Mouse (Mus musculus) cerebellum, postnatal 10 days (tissue): Measurements from ENCODE around the gene Epha6.
A peak's percentile ranks its signal among the peaks of the same experiment; 100 is the strongest.
"Not testable (repeated sequence)": the region's sequence is repeated elsewhere in the genome, so short reads cannot be mapped to it uniquely, and the experiment has no call there.

Source experiments
- DNase-seq, 2 experiments: peaks; one replicate each; pipeline ENCODE4 v3.0.0; 2021; ENCODE audit warnings: mixed read lengths in 2 of 2

Epha6 gene

DNA sequence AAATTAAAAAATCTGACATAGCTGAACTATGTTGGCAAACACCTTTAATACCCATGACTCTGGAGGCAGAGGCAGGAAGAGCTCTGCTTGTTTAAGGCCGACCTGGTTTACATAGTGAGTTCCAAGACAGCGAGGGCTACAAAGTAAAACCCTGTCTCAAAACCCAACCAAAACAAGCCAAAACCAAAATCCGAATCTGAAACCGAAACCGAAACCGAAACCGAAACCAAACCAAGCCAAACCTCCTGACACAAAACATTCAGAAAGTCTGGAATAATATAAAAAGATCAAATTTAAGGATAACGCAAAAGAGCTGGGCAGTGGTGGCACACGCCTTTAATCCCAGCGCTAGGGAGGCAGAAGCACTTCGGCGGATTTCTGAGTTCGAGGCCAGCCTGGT is 725.3 kb downstream of the Epha6 start:
- DNase-seq, result no peak

DNA sequence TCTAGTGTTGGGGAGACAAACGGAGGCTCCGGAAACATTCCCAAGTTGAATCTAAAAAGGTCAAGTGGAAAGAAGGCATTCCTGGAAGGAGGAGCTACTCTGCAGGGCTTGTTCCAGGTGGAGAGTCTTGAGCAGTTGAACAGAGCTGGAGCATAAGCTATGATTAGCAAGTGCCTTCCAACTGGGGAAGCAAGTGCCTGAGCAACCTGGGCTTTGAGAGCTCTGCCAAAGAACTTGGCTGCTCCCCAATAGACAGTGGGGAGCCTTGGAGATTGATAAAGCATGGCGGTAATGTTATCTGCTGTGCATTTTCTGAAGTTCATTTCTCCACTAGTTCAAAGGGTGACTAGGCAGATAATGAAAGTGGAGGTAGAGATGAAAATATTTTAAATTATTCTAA is 733.5 kb downstream of the Epha6 start:
- DNase-seq, result peak; percentile 90 to 92

DNA sequence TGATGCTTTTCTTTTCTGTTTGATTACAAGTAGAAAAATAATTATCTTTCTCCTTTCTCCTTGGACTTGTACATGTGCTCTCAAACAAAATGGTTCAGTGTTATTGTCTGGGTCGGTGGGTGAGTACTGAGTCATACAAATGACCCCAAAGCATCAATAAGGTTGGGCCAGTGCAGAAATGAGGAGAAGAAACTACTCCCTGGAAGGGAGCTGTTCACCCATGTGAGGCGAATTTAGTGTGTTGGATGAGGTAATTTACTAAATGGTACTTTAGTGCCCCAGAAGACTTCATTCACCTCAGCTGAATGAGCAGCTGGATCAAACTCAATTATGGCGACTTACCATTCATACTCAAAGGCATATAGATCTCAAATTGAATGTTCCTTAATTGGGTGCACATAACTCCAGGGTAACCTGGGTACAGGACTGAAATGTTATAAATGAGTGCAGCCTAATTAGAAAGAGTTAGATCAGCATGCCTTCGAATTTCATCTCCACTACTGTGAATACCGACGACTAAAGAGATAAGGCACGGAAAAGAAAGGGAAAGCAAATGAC is 751.1 kb downstream of the Epha6 start:
- no peak for DNase-seq

DNA sequence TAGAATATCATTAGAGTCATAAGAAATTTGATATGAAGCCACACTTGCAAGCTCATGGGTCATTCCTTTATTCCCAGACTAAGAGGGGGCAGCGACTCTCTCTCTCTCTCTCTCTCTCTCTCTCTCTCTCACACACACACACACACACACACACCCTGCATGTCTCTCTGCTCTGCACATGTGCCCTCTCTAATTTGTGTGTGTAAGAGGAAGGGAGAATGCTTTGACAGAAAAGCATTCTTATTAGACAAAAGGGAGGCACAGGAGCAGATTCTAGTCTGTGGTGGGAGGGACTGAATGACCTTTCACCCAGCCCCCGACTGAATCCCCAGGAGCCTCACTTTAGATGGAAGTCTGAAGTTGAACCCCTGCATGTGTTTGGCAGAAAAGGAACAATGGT is 752.6 kb downstream of the Epha6 start:
- DNase-seq, result no peak

DNA sequence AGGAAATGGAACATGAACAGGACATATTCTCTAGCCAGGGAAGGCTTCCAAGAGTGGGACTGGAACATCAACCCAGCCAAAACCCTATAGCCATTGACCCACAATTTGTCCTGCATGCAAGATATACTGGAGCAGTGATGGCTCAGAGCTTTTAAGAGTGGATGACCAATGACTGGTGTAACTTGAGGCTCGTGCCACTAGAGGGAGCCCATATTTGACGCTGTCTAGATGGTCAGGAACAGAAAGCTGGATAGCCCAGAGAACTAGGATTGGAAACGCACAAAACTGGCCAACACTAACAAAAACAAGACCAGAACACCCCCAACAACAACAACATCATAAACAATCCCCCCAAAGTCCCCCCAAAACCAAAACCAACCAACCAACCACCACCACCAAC is 758.8 kb downstream of the Epha6 start:
- DNase-seq, result peak; percentile 73 to 80

DNA sequence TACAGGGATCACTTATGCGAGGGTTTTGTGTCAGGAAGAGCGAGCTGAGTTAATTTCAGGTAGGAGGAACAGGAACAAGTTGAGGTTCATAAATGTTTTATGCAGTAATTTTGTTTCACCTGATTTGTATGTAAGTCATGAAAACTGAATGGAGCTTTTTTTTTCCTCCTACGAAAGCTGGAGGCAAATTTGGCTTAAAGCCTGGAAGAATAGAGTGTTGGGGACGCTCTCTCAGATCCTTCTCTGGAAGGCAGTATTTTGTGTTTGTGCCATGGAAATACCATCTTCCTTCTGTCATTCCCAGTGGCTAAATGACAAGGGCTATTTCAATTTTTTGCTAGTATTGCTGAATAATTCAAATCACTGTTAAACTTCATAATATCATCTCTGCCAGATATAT is 768.6 kb downstream of the Epha6 start:
- DNase-seq, result peak in 1 of 2 experiments; percentile 8

DNA sequence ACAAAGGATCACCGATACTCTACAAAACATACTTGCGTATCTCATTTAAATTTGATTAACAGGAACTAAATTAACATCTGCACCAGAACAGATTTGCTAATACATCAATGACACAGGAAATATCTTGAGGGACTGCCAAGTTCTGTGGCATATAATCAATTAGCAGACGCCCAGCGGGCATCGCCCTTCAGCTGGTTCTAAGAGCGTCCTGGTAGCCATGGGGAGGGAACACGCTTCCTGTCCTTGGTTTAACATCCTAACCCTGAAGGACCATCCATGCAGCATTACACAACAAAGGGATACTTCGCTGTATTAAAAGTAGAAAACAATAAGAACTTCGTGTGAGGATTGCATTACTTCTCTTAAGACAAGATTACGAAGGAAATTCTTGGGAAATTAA is 769.0 kb downstream of the Epha6 start:
- no peak for DNase-seq

DNA sequence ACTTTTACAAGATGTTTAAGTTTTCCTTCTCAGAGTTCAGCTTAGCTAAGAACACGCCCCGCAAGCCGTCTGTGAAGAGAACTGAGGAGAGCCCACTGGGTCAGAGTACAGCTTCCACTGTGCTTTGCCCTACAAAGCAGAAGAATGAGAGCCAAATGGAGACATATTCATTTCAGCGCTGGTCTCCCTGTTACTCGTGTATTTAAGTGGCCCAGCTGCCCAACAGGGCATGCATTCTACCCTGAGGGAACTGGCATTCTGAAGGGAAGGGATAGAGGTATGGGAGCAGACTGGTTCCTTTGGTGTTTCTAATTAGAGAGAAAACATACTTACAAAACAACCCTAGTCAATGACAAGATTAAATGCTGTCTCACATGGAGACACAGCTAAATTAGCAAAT is 772.9 kb downstream of the Epha6 start:
- DNase-seq, result peak; percentile 7 to 15

DNA sequence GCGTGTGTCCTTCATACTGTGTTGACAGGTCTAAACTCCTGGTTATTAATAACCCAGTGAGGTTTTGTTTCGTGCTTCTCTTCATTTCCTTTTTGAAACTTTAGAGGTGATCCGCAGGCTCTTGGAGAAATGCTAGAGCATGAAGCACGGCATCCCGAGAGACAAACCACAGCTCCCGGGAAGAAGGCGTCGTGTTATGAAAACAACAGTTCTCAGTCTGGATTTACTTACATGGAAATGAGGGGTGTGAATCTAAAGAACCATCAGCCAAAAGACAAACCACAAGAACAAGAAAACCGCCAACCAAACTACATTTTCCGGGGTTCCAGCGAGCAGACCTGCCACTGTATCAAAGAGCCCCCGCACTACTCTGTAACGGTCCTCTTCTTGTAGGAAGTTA is 775.7 kb downstream of the Epha6 start:
- DNase-seq, result no peak

DNA sequence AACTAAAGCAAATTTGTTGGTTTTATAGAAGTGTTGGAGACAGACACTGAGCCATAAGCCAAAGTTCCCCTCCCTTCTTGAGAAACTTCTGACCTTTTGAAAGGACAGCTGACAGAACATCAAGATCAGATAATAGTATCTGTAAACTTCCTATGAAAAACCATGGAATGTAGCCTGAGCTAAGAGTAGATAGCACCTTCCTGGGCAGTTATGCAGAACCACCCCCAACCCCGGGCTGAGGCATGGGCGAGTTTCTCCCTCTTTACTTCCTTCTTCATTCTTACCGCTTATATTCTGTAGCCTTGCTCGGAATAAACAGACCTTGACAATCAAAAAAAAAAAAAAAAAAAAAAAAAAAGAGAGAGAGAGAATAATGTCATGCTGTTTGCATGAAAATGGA is 805.5 kb downstream of the Epha6 start:
- not testable (repeated sequence) for DNase-seq

DNA sequence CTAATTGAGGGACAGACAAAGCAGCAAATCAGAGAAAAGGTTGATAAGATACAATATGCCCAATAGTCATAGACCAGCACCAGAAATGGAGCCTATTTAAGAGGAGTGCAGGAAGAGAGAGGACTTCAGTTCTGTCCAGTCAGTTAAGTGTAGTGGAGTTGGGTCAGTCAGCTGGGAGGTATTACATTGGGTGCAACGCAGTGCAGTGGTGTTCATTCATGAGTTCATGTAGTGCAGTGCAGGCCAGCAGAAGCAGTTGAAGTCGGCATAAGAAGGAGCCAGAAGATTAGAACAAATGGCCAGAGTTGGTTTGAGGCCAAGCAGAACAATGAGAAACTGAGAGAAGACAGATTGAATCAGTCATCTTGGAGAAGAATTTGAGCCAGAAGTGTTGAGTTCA is 833.0 kb downstream of the Epha6 start:
- no peak for DNase-seq

DNA sequence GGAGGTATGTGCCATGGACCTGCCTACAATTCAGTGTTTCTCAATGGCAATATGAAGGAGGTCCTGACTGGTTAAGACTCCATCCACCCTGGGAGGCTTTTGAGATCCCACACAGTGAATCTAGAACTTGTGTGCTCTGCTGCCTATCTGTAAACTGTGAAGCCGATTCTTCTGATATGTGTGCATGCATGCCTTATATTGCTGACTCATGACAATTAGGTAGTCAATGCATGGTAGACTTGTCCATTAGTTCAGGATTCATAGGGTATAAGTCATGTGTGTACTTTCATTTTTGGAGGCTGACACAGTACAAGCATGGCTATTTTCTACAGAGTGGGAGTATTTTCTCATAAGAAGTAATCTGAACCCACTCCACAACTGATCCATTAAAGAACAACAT is 834.9 kb downstream of the Epha6 start:
- no peak for DNase-seq

DNA sequence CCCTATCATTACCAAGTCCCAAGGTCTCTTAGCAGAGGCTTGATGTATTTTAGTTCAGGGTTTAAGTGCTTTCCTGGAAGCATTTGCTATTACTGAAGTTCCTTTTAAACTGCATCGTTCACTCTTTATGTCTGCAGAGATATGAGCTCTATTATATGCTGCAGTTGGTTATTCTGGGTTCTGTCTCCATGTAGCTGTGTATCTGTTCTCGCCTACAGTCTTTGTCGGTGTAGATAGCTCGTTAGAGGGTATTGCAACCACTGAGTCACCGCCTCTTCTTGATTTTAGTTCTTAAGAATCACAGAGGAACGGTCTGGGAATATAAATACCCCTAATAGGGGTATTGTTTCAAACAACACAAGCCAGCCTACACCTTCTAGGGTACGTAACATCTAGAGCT is 835.4 kb downstream of the Epha6 start:
- no peak for DNase-seq

DNA sequence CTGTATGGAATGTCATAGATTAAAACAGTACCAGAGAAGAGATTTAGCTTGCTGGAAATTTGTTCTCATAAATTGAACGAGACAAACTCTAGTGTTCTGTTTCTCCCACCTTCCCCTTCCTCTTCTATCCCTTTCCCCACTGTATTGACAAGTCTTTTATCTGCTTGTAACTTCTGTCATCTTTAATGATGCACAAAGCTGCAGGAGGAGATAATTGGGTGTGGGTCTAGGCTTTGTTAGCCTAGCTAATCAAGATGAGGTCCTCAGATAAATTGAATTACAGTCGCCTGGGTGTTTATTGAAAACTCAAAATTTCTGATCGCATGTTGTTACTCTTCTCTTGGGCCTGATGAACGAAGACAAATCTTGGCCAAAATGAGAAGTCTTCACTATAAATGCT is 844.5 kb downstream of the Epha6 start:
- no peak for DNase-seq

DNA sequence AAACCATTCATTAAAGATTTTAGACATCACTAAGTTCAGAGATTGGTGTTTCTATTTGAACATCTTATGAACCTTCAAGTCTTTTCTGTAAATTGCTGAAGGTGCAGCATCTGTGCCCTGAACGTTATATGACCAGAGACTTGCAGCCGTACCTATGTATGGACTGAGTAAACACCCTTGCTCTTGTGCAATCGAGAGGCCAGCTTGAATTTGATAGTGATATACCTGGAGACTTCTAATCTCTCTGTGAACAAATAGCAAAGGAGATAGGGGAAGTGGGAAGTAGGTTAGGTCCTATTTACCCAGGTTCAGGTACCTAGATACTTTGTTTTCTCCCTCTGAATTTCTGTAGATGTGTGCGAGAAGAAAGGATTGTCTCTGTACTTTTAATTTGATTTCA is 854.4 kb downstream of the Epha6 start:
- no peak for DNase-seq

DNA sequence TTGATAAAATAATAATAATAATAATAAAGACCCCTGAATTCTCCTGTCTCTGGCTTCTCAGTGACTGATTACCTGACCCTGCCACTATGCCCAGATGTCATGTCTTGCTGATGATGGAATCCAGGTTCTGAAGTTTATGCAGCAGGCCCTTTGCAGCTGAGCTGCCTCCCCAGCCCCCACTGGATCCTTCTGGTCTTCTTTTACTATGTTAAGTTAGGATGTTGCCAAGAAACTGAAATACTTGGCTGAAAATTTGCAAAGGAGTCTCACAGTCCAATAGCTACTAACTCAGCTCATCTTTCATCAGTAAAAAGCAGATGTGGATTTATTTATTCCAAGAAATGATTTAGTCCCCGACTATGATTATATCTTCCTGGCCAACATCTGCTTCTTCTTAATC is 861.7 kb downstream of the Epha6 start:
- DNase-seq, result no peak

DNA sequence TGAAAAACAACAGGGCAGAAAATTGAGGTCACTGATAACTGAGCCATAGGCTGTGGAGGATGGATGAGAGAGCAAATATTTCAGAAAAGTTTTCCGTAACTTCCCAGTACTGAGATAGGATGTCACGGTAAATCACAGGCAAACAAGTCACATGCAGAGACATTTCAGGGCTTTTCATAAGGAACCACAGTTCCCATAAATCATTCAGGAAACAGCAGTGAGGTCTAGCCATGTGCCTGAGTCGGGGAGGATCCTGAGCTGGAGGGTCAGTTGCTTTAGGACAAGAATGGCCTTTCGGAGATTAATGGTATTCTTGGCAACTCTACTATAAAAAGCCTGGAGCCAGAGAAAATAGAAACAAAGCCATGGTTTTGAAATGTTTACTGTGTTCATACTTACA is 889.8 kb downstream of the Epha6 start:
- no peak for DNase-seq

DNA sequence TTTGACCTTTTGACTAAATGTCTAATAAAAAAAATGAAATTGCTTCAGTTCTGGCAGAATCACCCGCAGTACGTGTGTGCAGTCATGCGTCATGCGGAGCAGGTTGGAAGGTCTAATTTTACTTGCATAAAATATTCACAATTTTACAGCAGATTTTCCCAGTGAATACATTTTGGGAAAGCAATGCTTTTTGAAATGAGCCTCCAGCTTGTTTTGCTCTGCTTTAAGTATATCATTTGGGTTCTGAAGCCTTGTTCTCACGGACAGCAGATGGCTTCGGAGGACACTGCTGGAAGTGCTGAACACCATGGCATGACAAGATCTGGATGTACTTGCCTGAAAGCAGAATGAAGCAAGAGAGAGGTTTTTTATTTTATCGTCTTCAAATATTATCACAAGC is 912.1 kb downstream of the Epha6 start:
- peak; percentile 28 to 32 for DNase-seq

DNA sequence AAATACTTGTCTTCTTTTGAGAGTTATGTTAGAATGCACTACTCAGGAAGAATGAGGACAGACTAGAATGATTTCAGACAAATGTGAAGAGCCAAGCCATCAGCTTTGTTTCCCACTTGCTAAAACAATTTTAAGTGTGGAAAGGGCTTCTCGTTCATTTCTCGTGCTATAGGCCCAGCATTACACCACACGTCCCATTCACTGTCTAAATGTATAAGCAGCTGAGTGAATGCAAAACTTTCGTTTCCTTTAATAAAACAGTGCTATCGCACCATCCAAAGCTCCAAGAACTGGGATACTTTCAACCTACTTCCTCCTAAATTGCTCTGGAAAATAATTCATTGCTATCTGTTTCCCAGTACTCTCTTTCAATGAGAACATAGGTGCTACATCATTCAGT is 916.2 kb downstream of the Epha6 start:
- no peak for DNase-seq

DNA sequence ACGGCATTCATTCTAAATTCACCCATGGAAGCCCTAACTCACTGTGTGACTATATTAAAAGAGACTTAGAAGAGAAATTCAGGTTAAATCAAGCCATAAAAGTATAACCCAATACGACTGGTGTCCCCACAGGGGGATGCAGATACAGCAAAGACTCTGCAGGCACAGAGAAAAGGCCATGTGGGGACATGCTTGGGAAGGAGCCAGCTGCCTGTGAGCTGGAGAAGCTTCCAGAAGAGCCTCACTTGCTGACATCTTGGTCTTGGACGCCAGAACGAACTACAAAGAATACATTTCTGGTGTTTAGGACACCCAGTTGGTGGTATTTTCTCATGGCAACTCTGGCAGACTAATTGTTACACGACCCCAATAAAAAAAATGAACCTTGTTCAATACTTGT is 920.2 kb downstream of the Epha6 start:
- peak; percentile 45 to 54 for DNase-seq

DNA sequence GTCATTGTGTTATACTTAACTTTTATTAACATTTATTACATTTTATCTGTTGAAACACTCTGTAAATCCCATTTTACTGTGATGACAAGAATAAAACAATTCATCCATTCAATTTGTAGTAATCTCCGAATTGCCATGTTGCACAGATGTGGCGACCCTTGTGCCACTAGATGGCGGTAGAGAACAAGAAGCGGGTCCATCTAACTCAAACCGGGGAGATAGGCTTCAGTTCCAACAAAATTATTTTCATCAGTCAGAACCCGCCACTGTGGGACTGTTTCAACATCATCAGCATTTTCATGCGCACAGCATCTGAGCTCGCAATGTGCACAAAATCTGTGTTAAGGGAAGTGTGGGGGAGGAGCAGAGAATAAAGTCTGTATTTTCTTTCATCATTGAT is 921.9 kb downstream of the Epha6 start:
- peak; percentile 91 to 96 for DNase-seq

DNA sequence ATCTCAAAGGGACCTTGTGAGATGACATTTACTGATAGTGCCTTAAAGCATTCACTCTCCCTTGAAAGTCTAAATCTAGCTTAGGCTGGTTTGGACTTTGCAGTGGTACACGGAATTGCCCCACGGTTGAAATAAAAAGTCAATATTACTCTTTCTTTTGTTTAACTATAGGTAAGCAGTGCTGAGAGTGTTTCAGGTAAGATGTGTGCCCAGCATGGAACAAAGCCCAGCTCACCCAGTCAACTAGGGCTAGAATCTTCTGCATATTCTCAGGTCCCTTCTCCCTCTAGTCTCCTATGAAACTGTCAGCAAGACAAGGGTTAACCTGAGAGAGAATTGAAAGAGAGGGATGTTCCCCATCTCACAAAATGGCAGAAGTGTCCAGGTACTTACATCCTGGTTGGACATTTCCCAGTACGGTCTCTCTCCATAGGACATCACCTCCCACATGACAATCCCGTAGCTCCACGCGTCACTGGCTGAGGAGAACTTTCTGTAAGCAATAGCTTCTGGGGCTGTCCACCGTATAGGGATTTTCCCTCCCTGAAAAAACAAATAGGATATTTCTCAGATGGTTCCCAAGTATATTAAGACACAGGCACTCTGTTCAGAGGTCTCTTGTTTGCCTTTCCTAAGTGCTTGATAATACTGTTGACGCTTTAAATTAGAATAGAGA is 923.0 kb downstream of the Epha6 start:
- DNase-seq, result no peak

DNA sequence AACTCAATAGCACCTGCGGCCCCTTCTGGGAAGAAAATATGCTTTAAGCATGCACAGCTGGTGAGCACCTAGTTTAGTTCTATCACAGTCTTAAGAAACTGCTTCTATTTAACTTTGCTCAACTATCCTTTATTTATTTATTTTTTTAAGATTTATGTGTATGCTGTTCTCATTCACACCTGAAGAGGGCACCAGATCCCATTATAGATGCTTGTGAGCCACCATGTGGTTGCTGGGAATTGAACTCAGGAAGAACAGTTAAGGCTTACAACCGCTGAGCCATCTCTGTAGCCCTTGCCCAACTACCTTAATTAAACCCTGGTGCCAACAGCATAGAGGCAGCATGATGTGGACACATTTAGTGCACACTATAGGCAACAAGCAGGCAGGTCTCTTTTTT is 938.4 kb downstream of the Epha6 start:
- no peak for DNase-seq

DNA sequence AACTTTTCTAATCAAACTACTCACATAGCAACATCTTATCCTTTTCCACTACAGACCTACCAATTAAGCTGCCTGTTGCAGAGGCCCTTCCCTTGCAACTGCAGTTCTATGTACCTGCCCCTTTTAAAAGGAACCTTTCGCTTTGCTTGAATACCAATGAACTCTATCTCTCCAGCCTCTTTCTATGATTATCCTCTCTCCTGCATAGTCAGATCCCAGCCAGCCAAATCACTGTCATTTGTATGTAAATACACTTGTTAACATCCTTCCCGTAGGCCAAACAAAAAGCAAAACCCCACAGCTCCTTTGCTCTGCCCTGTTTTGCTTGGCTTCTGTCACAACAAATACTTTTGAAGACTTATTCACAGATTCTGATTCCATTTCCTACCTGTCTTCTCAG is 961.6 kb downstream of the Epha6 start:
- DNase-seq, result no peak

DNA sequence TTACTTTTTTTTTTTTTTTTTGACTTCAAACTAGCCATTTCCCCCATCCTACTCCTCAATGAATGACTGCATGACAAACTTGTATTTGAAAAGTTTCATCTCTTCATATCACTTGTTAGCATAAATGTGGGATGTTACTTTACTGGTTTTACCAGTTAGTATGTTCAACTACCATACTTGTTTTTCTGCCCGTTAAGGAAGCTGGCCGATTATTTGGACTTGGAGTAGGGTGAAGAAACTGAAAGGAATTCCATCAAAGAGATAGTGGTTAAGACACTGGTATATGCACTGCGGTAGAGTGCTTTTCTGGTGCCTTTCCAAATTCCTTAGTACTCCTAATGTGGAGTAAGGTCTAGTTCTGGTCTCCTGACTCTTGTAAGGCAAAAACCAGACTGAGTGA is 965.3 kb downstream of the Epha6 start:
- DNase-seq, result peak in 1 of 2 experiments; percentile 10
